Mouse (Mus musculus) heart, embryonic 11.5 days (tissue): ENCODE data around the gene Egln3. TPM values are rescaled to one million over a fixed set of nuclear protein-coding genes. Genes with fewer than 3 reads are reported as not detected.

Source experiments
- ATAC-seq: fragments of 200-750 bp; cut with Nextera tagmentation; replicated peaks from 2 replicates; pipeline ENCODE4 v1.8.0; 2017; ENCODE audit warnings: moderate library complexity; ENCODE audit not compliant: insufficient number of reproducible peaks, low FRiP score, low TSS enrichment
- H3K27ac ChIP-seq: fragments of 300-500 bp; sonication (generic); 2 replicates; pipeline ENCODE4 v1.5.1; 2014; ENCODE audit warnings: mild to moderate bottlenecking, low read depth, low read length
- H3K27me3 ChIP-seq: fragments of 300-500 bp; sonication (generic); 2 replicates; pipeline ENCODE4 v1.6.1; 2014; ENCODE audit warnings: mild to moderate bottlenecking, low read length, mixed read lengths; ENCODE audit not compliant: control insufficient read depth, insufficient read depth
- H3K36me3 ChIP-seq: fragments of 300-500 bp; sonication (generic); 2 replicates; pipeline ENCODE4 v1.6.1; 2014; ENCODE audit warnings: mild to moderate bottlenecking, low read length, moderate library complexity, mixed read lengths; ENCODE audit not compliant: control insufficient read depth, insufficient read depth
- H3K4me1 ChIP-seq: fragments of 300-500 bp; sonication (generic); 2 replicates; pipeline ENCODE4 v1.6.1; 2014; ENCODE audit warnings: low read length; ENCODE audit not compliant: control insufficient read depth, insufficient read depth
- H3K4me2 ChIP-seq: fragments of 300-500 bp; sonication (generic); 2 replicates; pipeline ENCODE4 v1.6.1; 2014; ENCODE audit warnings: mild to moderate bottlenecking, moderate library complexity
- H3K4me3 ChIP-seq: fragments of 300-500 bp; sonication (generic); 2 replicates; pipeline ENCODE4 v1.5.1; 2014; ENCODE audit warnings: low read depth, low read length
- H3K9ac ChIP-seq: fragments of 300-500 bp; sonication (generic); 2 replicates; pipeline ENCODE4 v1.6.1; 2014; ENCODE audit warnings: mild to moderate bottlenecking, low read depth, low read length, moderate library complexity
- H3K9me3 ChIP-seq: fragments of 300-500 bp; sonication (generic); replicated peaks from 2 replicates; pipeline ENCODE4 v1.6.1; 2016; ENCODE audit warnings: low read length; ENCODE audit not compliant: control insufficient read depth
- WGBS: fragments of 180-500 bp; shearing (Covaris S2); extraction: QIAGEN DNeasy Blood & Tissue Kit; methylation state at CpG from one replicate; pipeline ENCODE4 v1.1.7; 2014; ENCODE audit not compliant: insufficient replicate concordance; 5-methylcytosine and 5-hydroxymethylcytosine counted together
- polyA plus RNA-seq: library from polyadenylated mRNA; unstranded; fragments of >200 nt; fragmentation: Nextera tagmentation; extraction: Ambion mirVana; gene quantifications from 2 replicates; pipeline ENCODE4 v1.2.1, GENCODE M21; 2014

Egln3 gene
- polyA plus RNA-seq, 1 experiment from 2014 or later, result 6.8 TPM

- ATAC-seq, result no peak
- 75% methylated on average over 8 of the region's 8 CpGs for WGBS
Observed at GRCm38 (mm10) chr12:54227551-54227950, 23.9 kb upstream of the Egln3 start.

DNA sequence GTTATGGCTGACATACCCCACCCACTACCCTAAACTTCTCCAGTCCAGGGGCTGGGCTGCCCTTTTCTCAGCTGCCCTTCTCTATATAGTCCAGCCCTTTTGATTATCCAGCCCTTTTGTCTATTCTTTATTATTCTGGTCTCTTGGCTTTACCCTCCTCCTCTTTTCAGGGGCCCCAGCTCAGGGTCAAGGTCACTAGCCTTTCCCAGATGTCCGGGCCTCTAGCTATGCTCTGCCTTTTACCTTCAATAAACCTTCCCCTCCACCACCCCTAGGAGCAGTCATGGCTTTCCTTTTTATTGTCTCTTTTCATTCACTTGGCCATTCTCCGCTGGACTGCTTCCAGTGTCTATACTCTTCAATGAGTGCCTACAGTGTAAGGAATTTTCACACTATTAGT is 22.7 kb upstream of the Egln3 start:
- 90% methylated on average over 2 of the region's 2 CpGs for WGBS
- Histone ChIP-seq H3K36me3 (no peaks in the 10 kb centered on the region), H3K9me3 (no peaks in the 10 kb centered on the region), H3K4me2 (no peak overlapping the region), H3K4me3 (no peak overlapping the region), H3K4me1 (no peaks in the 10 kb centered on the region), H3K27ac (no peak overlapping the region), H3K27me3 (0 out of 2 replicates have a peak, but pooled peaks cover under 1% of the 10 kb centered on the region), H3K9ac (no peak overlapping the region)
- no peak for ATAC-seq

More at GRCm38 (mm10) chr12:54227551-54227950, 23.9 kb upstream of the Egln3 start:
- H3K36me3 ChIP-seq, result no peaks in the 10 kb centered on the region
- H3K9ac ChIP-seq, result no peak overlapping the region
- H3K4me2 ChIP-seq, result no peak overlapping the region
- H3K4me1 ChIP-seq, result no peaks in the 10 kb centered on the region
- no peaks in the 10 kb centered on the region for H3K27me3 ChIP-seq
- H3K4me3 ChIP-seq, result no peak overlapping the region
- no peak overlapping the region for H3K27ac ChIP-seq
- H3K9me3 ChIP-seq, result no peaks in the 10 kb centered on the region

DNA sequence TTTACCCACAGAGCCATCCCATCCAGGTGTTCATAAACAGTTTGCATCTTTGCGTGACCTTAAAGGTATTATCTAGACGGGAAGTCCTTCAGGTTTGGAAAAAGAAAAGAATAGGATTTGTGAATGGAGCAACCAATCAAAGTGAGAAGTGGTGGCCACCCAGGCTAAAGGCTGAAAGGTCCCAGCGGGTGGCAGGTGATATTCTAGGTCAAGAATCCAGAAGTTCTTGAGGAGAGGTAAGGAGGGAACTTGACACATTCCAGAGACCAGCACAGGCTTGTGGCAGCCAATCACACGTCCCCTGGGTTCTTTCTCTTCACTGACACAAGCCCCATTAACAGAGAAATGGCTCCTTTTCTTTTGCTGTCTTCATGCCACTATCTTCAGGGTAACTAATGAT is 21.9 kb upstream of the Egln3 start:
- Histone ChIP-seq H3K4me3 (no peak overlapping the region), H3K9ac (no peak overlapping the region), H3K36me3 (no peaks in the 10 kb centered on the region), H3K4me1 (no peaks in the 10 kb centered on the region), H3K9me3 (no peaks in the 10 kb centered on the region), H3K27me3 (0 out of 2 replicates have a peak, but pooled peaks cover 2% of the 10 kb centered on the region), H3K27ac (no peak overlapping the region), H3K4me2 (no peak overlapping the region)
- 64% methylated on average over 4 of the region's 4 CpGs for WGBS
- ATAC-seq, result no peak

GRCm38 (mm10) chr12:54225090-54225489 is 21.4 kb upstream of the Egln3 start:
- H3K4me3 ChIP-seq, result no peak overlapping the region
- no peak for ATAC-seq
- H3K4me2 ChIP-seq, result no peak overlapping the region
- no peaks in the 10 kb centered on the region for H3K9me3 ChIP-seq
- H3K9ac ChIP-seq, result no peak overlapping the region
- no peak overlapping the region for H3K27ac ChIP-seq
- WGBS, result 62% methylated on average over 3 of the region's 3 CpGs
- 0 out of 2 replicates have a peak, but pooled peaks cover 2% of the 10 kb centered on the region for H3K27me3 ChIP-seq
- H3K36me3 ChIP-seq, result no peaks in the 10 kb centered on the region
- no peaks in the 10 kb centered on the region for H3K4me1 ChIP-seq

DNA sequence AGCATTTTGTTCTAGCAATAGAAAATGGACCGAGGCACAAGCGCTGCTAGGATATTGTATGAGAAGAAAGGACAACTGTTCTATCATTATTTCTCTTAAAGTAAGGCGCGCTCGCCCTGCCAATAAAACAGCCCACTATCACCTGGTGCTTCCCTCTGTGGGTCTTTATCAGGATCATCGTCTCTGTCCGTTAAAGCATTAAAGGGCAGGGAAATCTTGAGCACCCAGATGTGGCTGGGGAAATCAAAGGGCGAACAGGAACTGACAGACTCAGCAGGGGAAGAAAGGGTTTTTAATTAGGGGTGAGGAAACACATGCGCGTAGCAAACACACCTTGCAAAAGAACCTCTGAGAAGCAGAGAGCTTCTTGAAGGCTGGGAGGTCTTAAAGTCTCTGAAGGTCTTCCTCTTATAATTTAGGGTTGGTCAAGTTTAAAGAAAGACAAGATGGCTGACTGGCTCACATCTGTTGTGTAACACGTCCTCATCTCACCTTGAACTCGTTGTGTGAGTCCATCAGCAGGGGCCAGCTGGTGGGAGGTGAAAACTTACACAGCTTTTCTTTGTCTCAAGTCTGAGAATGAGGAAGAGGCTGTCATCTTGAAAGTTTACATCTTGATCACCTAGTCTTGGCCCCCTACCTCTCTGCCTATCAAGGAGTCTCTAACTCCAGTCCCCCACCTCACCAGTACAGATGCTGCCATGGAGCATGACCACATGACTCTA is 18.5 kb upstream of the Egln3 start:
- no peak overlapping the region for H3K4me2 ChIP-seq
- 0 out of 2 replicates have a peak, but pooled peaks cover 2% of the 10 kb centered on the region for H3K27me3 ChIP-seq
- no peak for ATAC-seq
- H3K4me3 ChIP-seq, result no peak overlapping the region
- WGBS, result 48% methylated on average over 12 of the region's 12 CpGs
- no peak overlapping the region for H3K9ac ChIP-seq
- no peaks in the 10 kb centered on the region for H3K9me3 ChIP-seq
- no peak overlapping the region for H3K27ac ChIP-seq
- no peaks in the 10 kb centered on the region for H3K36me3 ChIP-seq
- no peaks in the 10 kb centered on the region for H3K4me1 ChIP-seq

DNA sequence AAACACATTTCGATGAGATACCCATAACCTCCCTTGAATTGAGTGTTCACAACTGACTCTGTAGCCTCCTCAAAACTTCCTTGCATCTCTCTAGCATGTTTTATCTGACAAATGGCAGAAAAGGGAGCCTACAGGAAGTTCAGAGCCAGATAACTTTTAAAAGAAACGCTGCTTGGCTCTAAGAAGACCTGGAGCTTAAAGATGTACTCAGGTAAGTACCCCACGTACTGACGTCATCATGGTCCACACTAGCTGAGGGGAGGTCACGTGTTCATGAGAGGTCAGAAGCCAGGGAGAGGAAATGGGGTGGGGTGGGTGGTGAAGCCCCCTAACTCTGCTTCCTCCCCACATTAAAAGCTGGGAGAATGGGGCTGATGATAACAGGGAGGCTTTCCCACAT is 13.0 kb upstream of the Egln3 start:
- Histone ChIP-seq H3K4me2 (no peak overlapping the region), H3K4me3 (no peak overlapping the region), H3K27ac (no peak overlapping the region), H3K9ac (no peak overlapping the region), H3K27me3 (0 out of 2 replicates have a peak, but pooled peaks cover 2% of the 10 kb centered on the region), H3K9me3 (no peaks in the 10 kb centered on the region), H3K4me1 (no peaks in the 10 kb centered on the region), H3K36me3 (no peaks in the 10 kb centered on the region)
- ATAC-seq, result no peak
- WGBS, result 58% methylated on average over 5 of the region's 5 CpGs

- no peak overlapping the region for H3K4me3 ChIP-seq
- no peak overlapping the region for H3K4me2 ChIP-seq
- no peaks in the 10 kb centered on the region for H3K36me3 ChIP-seq
- no peaks in the 10 kb centered on the region for H3K4me1 ChIP-seq
- no peaks in the 10 kb centered on the region for H3K27me3 ChIP-seq
- no peaks in the 10 kb centered on the region for H3K9me3 ChIP-seq
- H3K9ac ChIP-seq, result no peak overlapping the region
- 64% methylated on average over 6 of the region's 6 CpGs for WGBS
- H3K27ac ChIP-seq, result no peak overlapping the region
- ATAC-seq, result no peak
Observed at GRCm38 (mm10) chr12:54214426-54214825, 10.8 kb upstream of the Egln3 start.

DNA sequence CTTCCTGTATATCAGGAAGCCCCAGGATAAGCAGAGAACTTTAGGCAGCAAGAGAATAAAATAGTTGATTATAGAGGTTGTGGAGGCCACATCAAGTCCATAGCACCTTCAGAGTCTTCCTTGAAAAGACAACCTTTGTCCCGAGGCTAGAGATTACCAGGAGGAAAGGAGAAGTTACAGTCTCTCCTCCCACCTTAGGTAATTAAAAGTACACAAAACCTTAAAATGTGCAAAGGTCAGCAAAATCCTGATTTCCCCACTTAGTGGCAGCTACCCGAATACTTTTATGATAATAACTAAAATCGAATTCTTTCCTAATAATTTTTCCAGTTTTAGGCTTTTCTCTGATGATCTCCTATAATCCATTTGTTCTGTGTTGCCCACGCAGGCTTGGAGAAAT is 10.2 kb upstream of the Egln3 start:
- Histone ChIP-seq H3K36me3 (no peaks in the 10 kb centered on the region), H3K27me3 (no peaks in the 10 kb centered on the region), H3K9me3 (no peaks in the 10 kb centered on the region), H3K4me2 (no peak overlapping the region), H3K27ac (no peak overlapping the region), H3K4me3 (no peak overlapping the region), H3K4me1 (no peaks in the 10 kb centered on the region), H3K9ac (no peak overlapping the region)
- no peak for ATAC-seq
- 64% methylated on average over 4 of the region's 4 CpGs for WGBS

DNA sequence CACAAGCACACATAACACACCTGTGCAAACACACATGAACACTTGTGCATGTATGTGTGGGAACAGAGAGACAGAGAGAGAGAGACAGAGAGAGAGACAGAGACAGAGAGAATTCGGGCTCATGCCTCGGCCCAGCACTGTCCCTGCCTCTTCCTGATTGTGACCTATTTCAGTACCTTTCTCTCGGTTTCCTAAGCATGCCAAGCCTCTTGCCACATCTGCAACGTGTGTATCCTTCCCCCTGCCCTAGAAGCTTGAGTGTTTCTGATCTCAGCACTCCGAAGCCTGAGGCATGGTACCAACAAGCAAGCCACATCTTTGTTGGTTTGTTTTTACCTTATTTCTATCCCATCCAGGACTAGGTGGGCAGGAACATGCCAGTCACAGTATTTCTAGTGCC is 9.6 kb upstream of the Egln3 start:
- Histone ChIP-seq H3K9ac (no peak overlapping the region), H3K9me3 (no peaks in the 10 kb centered on the region), H3K4me1 (no peaks in the 10 kb centered on the region), H3K27ac (no peak overlapping the region), H3K4me3 (no peak overlapping the region), H3K36me3 (no peaks in the 10 kb centered on the region), H3K27me3 (no peaks in the 10 kb centered on the region), H3K4me2 (no peak overlapping the region)
- 63% methylated on average over 5 of the region's 5 CpGs for WGBS
- ATAC-seq, result no peak
